Mouse (Mus musculus): ENCODE measurements at regions not wholly inside any gene's neighbourhood (a gene's known extent, or its start where the extent isn't known, plus 50 kb on each side); places are given as distances from the start of the nearest gene placed in this dataset.

GRCm38 (mm10) chr1:184439506-184439905 is 292.9 kb downstream of the Hlx start:
- no peak for ATAC-seq (ENCODE audit: low FRiP score, low TSS enrichment)
- no peak overlapping the region for H3K4me3 ChIP-seq (ENCODE audit: low read length)
- WGBS, result 53% methylated on average over 3 of the region's 3 CpGs

DNA sequence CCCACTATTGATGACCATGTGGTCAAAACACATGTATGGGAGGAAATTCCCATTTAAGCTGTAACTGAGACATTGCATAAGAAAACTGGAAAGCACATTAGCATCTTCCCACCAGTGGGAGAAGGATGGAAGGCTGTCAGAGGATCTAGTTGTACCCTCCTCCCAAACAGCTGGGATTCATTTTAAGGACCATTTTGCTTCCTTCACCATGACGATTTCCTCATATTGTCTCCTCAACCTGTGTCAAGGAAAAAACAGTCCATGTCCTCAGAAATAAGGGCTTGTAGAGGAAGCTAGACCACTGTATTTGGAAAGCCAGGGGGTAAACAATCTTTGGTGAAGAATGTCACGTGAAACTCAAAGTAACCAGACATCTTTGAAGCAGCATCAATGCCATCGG is 296.0 kb downstream of the Hlx start:
- H3K4me1 ChIP-seq (ENCODE audit: insufficient read depth, low read length), result peaks cover 15% of the 10 kb centered on the region
- no peak overlapping the region for H3K9ac ChIP-seq (replicated peaks; ENCODE audit: low read length)
- 85% methylated on average over 3 of the region's 3 CpGs for WGBS
- H3K9me3 ChIP-seq (ENCODE audit: low read length), result no peaks in the 10 kb centered on the region
- no peak overlapping the region for H3K4me3 ChIP-seq (ENCODE audit: low read length)
- H3K27me3 ChIP-seq (ENCODE audit: insufficient read depth, low read length), result no peaks in the 10 kb centered on the region
- no peak overlapping the region for H3K27ac ChIP-seq (ENCODE audit: low read length)
- no peak overlapping the region for H3K4me2 ChIP-seq (replicated peaks; ENCODE audit: low read depth, low read length)
- ATAC-seq (ENCODE audit: low FRiP score, low TSS enrichment), result no peak
- no peaks in the 10 kb centered on the region for H3K36me3 ChIP-seq (ENCODE audit: insufficient read depth, low read length)

More at GRCm38 (mm10) chr1:184439506-184439905, 292.9 kb downstream of the Hlx start:
- Histone ChIP-seq H3K36me3 (ENCODE audit: insufficient read depth, low read length) (no peaks in the 10 kb centered on the region), H3K9me3 (ENCODE audit: low read length) (no peaks in the 10 kb centered on the region), H3K4me1 (ENCODE audit: insufficient read depth, low read length) (peaks cover 15% of the 10 kb centered on the region), H3K27ac (ENCODE audit: low read length) (no peak overlapping the region), H3K4me2 (replicated peaks; ENCODE audit: low read depth, low read length) (no peak overlapping the region), H3K9ac (replicated peaks; ENCODE audit: low read length) (no peak overlapping the region), H3K27me3 (ENCODE audit: insufficient read depth, low read length) (no peaks in the 10 kb centered on the region)

DNA sequence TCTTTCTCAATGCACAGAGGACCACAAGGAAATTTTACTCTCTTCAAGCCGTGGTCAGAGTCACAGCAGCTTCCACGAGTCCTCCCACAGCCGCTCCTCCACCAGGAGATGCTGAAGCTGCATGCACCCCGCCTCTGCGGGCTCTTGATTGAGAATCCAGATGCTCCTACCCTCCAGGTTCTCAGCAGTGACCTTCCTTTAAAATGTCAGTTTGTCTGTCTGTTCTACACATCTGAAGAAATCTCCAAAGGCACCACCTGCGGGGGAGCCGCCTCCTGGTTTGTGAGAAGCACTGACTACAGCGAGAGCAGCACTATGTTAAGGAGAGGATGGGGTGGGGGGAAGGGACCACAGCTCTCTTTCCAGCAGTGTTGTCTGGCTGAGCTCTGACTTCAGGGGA is 303.8 kb downstream of the Hlx start:
- Histone ChIP-seq H3K36me3 (ENCODE audit: insufficient read depth, low read length) (no peaks in the 10 kb centered on the region), H3K4me1 (ENCODE audit: insufficient read depth, low read length) (no peaks in the 10 kb centered on the region), H3K9me3 (ENCODE audit: low read length) (no peaks in the 10 kb centered on the region), H3K9ac (replicated peaks; ENCODE audit: low read length) (no peak overlapping the region), H3K27me3 (ENCODE audit: insufficient read depth, low read length) (no peaks in the 10 kb centered on the region), H3K4me3 (ENCODE audit: low read length) (no peak overlapping the region), H3K4me2 (replicated peaks; ENCODE audit: low read depth, low read length) (no peak overlapping the region), H3K27ac (ENCODE audit: low read length) (no peak overlapping the region)
- WGBS, result 26% methylated on average over 8 of the region's 8 CpGs
- ATAC-seq (ENCODE audit: low FRiP score, low TSS enrichment), result no peak

DNA sequence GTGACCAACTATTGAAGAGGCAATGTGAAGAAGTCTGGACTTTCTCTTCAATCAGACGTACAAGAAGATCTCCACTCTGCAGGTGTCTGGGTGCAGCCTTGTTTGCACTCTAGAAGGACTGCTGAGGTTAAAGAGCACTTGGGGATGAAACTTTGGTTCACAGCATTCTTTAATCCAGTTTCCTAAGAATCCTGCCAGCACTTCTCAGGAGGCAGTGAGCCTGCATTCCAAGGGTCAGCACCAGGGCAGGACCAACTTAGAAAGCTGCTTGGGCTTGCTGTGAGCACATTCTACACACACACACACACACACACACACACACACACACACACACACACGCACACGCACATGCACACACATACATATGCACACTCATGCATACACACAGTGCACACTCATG is 304.4 kb downstream of the Hlx start:
- ATAC-seq (ENCODE audit: low FRiP score, low TSS enrichment), result no peak
- Histone ChIP-seq H3K27me3 (ENCODE audit: insufficient read depth, low read length) (no peaks in the 10 kb centered on the region), H3K4me2 (replicated peaks; ENCODE audit: low read depth, low read length) (no peak overlapping the region), H3K9me3 (ENCODE audit: low read length) (no peaks in the 10 kb centered on the region), H3K27ac (ENCODE audit: low read length) (no peak overlapping the region), H3K4me3 (ENCODE audit: low read length) (no peak overlapping the region), H3K9ac (replicated peaks; ENCODE audit: low read length) (no peak overlapping the region), H3K4me1 (ENCODE audit: insufficient read depth, low read length) (no peaks in the 10 kb centered on the region), H3K36me3 (ENCODE audit: insufficient read depth, low read length) (no peaks in the 10 kb centered on the region)
- 79% methylated on average over 3 of the region's 3 CpGs for WGBS

- Histone ChIP-seq H3K27ac (ENCODE audit: low read length) (no peak overlapping the region), H3K9me3 (ENCODE audit: low read length) (no peaks in the 10 kb centered on the region), H3K36me3 (ENCODE audit: insufficient read depth, low read length) (no peaks in the 10 kb centered on the region), H3K4me2 (replicated peaks; ENCODE audit: low read depth, low read length) (no peak overlapping the region), H3K4me1 (ENCODE audit: insufficient read depth, low read length) (no peaks in the 10 kb centered on the region), H3K27me3 (ENCODE audit: insufficient read depth, low read length) (no peaks in the 10 kb centered on the region), H3K4me3 (ENCODE audit: low read length) (no peak overlapping the region), H3K9ac (replicated peaks; ENCODE audit: low read length) (no peak overlapping the region)
- 97% methylated on average over 1 of the region's 1 CpGs for WGBS
- no peak for ATAC-seq (ENCODE audit: low FRiP score, low TSS enrichment)
Measured at GRCm38 (mm10) chr1:184425694-184426093, 306.7 kb downstream of the Hlx start.

- WGBS, result 85% methylated on average over 2 of the region's 2 CpGs
- Histone ChIP-seq H3K27ac (ENCODE audit: low read length) (no peak overlapping the region), H3K9ac (replicated peaks; ENCODE audit: low read length) (no peak overlapping the region), H3K27me3 (ENCODE audit: insufficient read depth, low read length) (no peaks in the 10 kb centered on the region), H3K9me3 (ENCODE audit: low read length) (no peaks in the 10 kb centered on the region), H3K4me2 (replicated peaks; ENCODE audit: low read depth, low read length) (no peak overlapping the region), H3K4me3 (ENCODE audit: low read length) (no peak overlapping the region), H3K4me1 (ENCODE audit: insufficient read depth, low read length) (no peaks in the 10 kb centered on the region), H3K36me3 (ENCODE audit: insufficient read depth, low read length) (no peaks in the 10 kb centered on the region)
- no peak for ATAC-seq (ENCODE audit: low FRiP score, low TSS enrichment)
Measured at GRCm38 (mm10) chr1:184424035-184424434, 308.4 kb downstream of the Hlx start.

- Histone ChIP-seq H3K9me3 (ENCODE audit: low read length) (no peaks in the 10 kb centered on the region), H3K9ac (replicated peaks; ENCODE audit: low read length) (no peak overlapping the region), H3K36me3 (ENCODE audit: insufficient read depth, low read length) (no peaks in the 10 kb centered on the region), H3K4me3 (ENCODE audit: low read length) (no peak overlapping the region), H3K27me3 (ENCODE audit: insufficient read depth, low read length) (no peaks in the 10 kb centered on the region; the same call in 1 of the 2 replicates), H3K4me1 (ENCODE audit: insufficient read depth, low read length) (no peaks in the 10 kb centered on the region; the same call in 1 of the 2 replicates), H3K27ac (ENCODE audit: low read length) (no peak overlapping the region), H3K4me2 (replicated peaks; ENCODE audit: low read depth, low read length) (no peak overlapping the region)
- no peak for ATAC-seq (ENCODE audit: low FRiP score, low TSS enrichment)
- 25% methylated on average over 12 of the region's 12 CpGs for whole genome bisulfite sequencing
Measured at GRCm38 (mm10) chr1:184412596-184412995, 319.8 kb downstream of the Hlx start.

DNA sequence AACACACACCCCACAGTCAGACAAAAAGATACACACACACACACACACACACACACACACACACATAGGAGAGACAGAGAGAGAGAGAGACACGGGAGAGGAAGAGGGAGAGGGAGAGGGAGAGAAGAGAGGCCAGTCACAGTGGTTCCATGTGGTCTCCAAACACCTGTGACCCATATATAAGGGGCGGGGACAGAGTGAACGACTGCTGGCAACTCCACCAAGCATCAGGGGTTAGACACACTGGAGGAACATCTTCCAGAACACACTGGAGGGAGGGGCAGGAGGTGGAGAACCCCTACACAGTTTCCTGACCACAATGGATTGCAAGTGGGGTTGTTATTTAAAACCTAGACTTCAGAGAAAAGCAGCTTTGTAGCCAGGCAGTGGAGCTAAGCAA is 321.4 kb downstream of the Hlx start:
- Histone ChIP-seq H3K9ac (replicated peaks; ENCODE audit: low read length) (no peak overlapping the region), H3K4me3 (ENCODE audit: low read length) (no peak overlapping the region), H3K4me2 (replicated peaks; ENCODE audit: low read depth, low read length) (no peak overlapping the region), H3K27me3 (ENCODE audit: insufficient read depth, low read length) (no peaks in the 10 kb centered on the region; the same call in 1 of the 2 replicates), H3K27ac (ENCODE audit: low read length) (no peak overlapping the region), H3K4me1 (ENCODE audit: insufficient read depth, low read length) (no peaks in the 10 kb centered on the region; the same call in 1 of the 2 replicates), H3K9me3 (ENCODE audit: low read length) (no peaks in the 10 kb centered on the region), H3K36me3 (ENCODE audit: insufficient read depth, low read length) (no peaks in the 10 kb centered on the region)
- 47% methylated on average over 3 of the region's 3 CpGs for WGBS
- ATAC-seq (ENCODE audit: low FRiP score, low TSS enrichment), result no peak

DNA sequence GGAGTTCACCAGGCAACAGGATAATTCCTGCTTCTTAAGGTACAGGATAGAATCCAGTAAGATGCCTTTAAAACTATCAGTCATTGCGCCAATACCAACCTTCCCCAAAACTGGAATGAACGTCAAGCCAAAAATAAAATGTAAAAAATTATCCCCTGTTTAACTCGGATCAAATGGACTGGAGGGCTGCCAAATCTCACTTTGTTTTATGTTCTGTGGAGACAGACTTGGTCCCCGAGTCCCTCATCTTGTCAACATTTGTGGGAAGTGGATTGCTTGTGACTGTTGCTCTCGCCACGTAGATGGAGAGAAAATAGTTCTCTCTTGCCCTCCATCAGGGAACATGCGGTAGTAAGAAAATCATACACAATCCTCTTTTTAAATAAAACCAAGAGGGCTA is 322.4 kb downstream of the Hlx start:
- Histone ChIP-seq H3K9ac (replicated peaks; ENCODE audit: low read length) (no peak overlapping the region), H3K27me3 (ENCODE audit: insufficient read depth, low read length) (no peaks in the 10 kb centered on the region; the same call in 1 of the 2 replicates), H3K27ac (ENCODE audit: low read length) (no peak overlapping the region), H3K9me3 (ENCODE audit: low read length) (no peaks in the 10 kb centered on the region), H3K4me1 (ENCODE audit: insufficient read depth, low read length) (no peaks in the 10 kb centered on the region; the same call in 1 of the 2 replicates), H3K4me3 (ENCODE audit: low read length) (no peak overlapping the region), H3K36me3 (ENCODE audit: insufficient read depth, low read length) (no peaks in the 10 kb centered on the region), H3K4me2 (replicated peaks; ENCODE audit: low read depth, low read length) (no peak overlapping the region)
- ATAC-seq (ENCODE audit: low FRiP score, low TSS enrichment), result no peak
- WGBS, result 52% methylated on average over 7 of the region's 7 CpGs

- ATAC-seq (ENCODE audit: low FRiP score, low TSS enrichment), result no peak
- no peaks in the 10 kb centered on the region for H3K4me1 ChIP-seq (ENCODE audit: insufficient read depth, low read length)
- WGBS, result 49% methylated on average over 6 of the region's 6 CpGs
Measured at GRCm38 (mm10) chr1:184402985-184403384, 329.4 kb downstream of the Hlx start.

More at GRCm38 (mm10) chr1:184402985-184403384, 329.4 kb downstream of the Hlx start:
- no peak overlapping the region for H3K27ac ChIP-seq (ENCODE audit: low read length)
- H3K9me3 ChIP-seq (ENCODE audit: low read length), result peaks cover 3% of the 10 kb centered on the region; the same call in 1 of the 2 replicates
- no peak overlapping the region for H3K4me3 ChIP-seq (ENCODE audit: low read length)
- no peaks in the 10 kb centered on the region for H3K36me3 ChIP-seq (ENCODE audit: insufficient read depth, low read length)
- H3K27me3 ChIP-seq (ENCODE audit: insufficient read depth, low read length), result no peaks in the 10 kb centered on the region; the same call in 1 of the 2 replicates
- no peak overlapping the region for H3K9ac ChIP-seq (replicated peaks; ENCODE audit: low read length)
- H3K4me2 ChIP-seq (replicated peaks; ENCODE audit: low read depth, low read length), result no peak overlapping the region

All from kidney, embryonic 16.5 days (tissue).